Mouse (Mus musculus) splenic B cell, adult 2 months (primary cell): ENCODE data around the gene P2rx3.
A peak's percentile ranks its signal among the peaks of the same experiment; 100 is the strongest.

Experiments used
- DNase-seq: peaks from one replicate; pipeline ENCODE4 v3.0.0-alpha.2; 2011; ENCODE audit warnings: low read depth, low spot score
- H3K27me3 ChIP-seq: 2 replicates; pipeline ENCODE4 v1.6.1; 2012; ENCODE audit warnings: mild to moderate bottlenecking, low read length, moderate library complexity, mixed read lengths; ENCODE audit not compliant: control insufficient read depth, poor library complexity, insufficient read depth, severe bottlenecking
- H3K36me3 ChIP-seq: 2 replicates; pipeline ENCODE4 v1.6.1; 2012; ENCODE audit warnings: mild to moderate bottlenecking, low read length, moderate library complexity, mixed read lengths; ENCODE audit not compliant: control insufficient read depth, poor library complexity, insufficient read depth, severe bottlenecking

P2rx3 gene

GRCm38 (mm10) chr2:85037047-85038026, at the start of gene P2rx3, which contains the start of gene Ssrp1:
P2rx3 (minus strand) TSS chr2:85037462.
Ssrp1 (plus strand) TSS chr2:85037234.
- H3K27me3 ChIP-seq: no peaks in the 10 kb centered on the region
- DNase-seq: peak; percentile 96

GRCm38 (mm10) chr2:85073751-85074150, 36.5 kb upstream of the P2rx3 start:
- DNase-seq: no peak
- H3K36me3 ChIP-seq: no peaks in the 10 kb centered on the region; the same call in 1 of the 2 replicates
- no peaks in the 10 kb centered on the region for H3K27me3 ChIP-seq

More at GRCm38 (mm10) chr2:85037047-85038026, at the start of gene P2rx3, which contains the start of gene Ssrp1:
- peaks cover 9% of the 10 kb centered on the region for H3K36me3 ChIP-seq

GRCm38 (mm10) chr2:85071921-85072320, 34.7 kb upstream of the P2rx3 start:
- H3K36me3 ChIP-seq: no peaks in the 10 kb centered on the region; the same call in 1 of the 2 replicates
- H3K27me3 ChIP-seq: no peaks in the 10 kb centered on the region
- no peak for DNase-seq

GRCm38 (mm10) chr2:85070086-85070485, 32.8 kb upstream of the P2rx3 start:
- H3K27me3 ChIP-seq: no peaks in the 10 kb centered on the region
- no peaks in the 10 kb centered on the region; the same call in 1 of the 2 replicates for H3K36me3 ChIP-seq
- DNase-seq: no peak

- no peaks in the 10 kb centered on the region for H3K27me3 ChIP-seq
- no peak for DNase-seq
- H3K36me3 ChIP-seq: no peaks in the 10 kb centered on the region; the same call in 1 of the 2 replicates
Measured at GRCm38 (mm10) chr2:85068626-85069025, 31.4 kb upstream of the P2rx3 start.

- no peaks in the 10 kb centered on the region; the same call in 1 of the 2 replicates for H3K36me3 ChIP-seq
- DNase-seq: no peak
Measured at GRCm38 (mm10) chr2:85067903-85068625, 30.8 kb upstream of the P2rx3 start.

GRCm38 (mm10) chr2:85066937-85067336, 29.7 kb upstream of the P2rx3 start:
- H3K36me3 ChIP-seq: no peaks in the 10 kb centered on the region; the same call in 1 of the 2 replicates
- DNase-seq: no peak
- no peaks in the 10 kb centered on the region for H3K27me3 ChIP-seq

More at GRCm38 (mm10) chr2:85067903-85068625, 30.8 kb upstream of the P2rx3 start:
- H3K27me3 ChIP-seq: no peaks in the 10 kb centered on the region

- Histone ChIP-seq H3K27me3 (no peaks in the 10 kb centered on the region), H3K36me3 (no peaks in the 10 kb centered on the region)
- no peak for DNase-seq
Measured at GRCm38 (mm10) chr2:85065141-85065875, 28.0 kb upstream of the P2rx3 start.

GRCm38 (mm10) chr2:85061107-85061541, 23.9 kb upstream of the P2rx3 start:
- H3K36me3 ChIP-seq: peaks cover 2% of the 10 kb centered on the region; the same call in 1 of the 2 replicates
- DNase-seq: no peak

GRCm38 (mm10) chr2:85060591-85061060, 23.4 kb upstream of the P2rx3 start:
- no peak for DNase-seq

More at GRCm38 (mm10) chr2:85061107-85061541, 23.9 kb upstream of the P2rx3 start:
- no peaks in the 10 kb centered on the region for H3K27me3 ChIP-seq

GRCm38 (mm10) chr2:85059677-85060076, 22.4 kb upstream of the P2rx3 start:
- Histone ChIP-seq H3K36me3 (peaks cover 2% of the 10 kb centered on the region; the same call in 1 of the 2 replicates), H3K27me3 (no peaks in the 10 kb centered on the region)
- no peak for DNase-seq

More at GRCm38 (mm10) chr2:85060591-85061060, 23.4 kb upstream of the P2rx3 start:
- no peaks in the 10 kb centered on the region for H3K27me3 ChIP-seq
- H3K36me3 ChIP-seq: peaks cover 2% of the 10 kb centered on the region; the same call in 1 of the 2 replicates

- no peak for DNase-seq
- no peaks in the 10 kb centered on the region for H3K27me3 ChIP-seq
Measured at GRCm38 (mm10) chr2:85056711-85057110, 19.4 kb upstream of the P2rx3 start.

GRCm38 (mm10) chr2:85053192-85053816, 16.0 kb upstream of the P2rx3 start:
- no peak for DNase-seq
- no peaks in the 10 kb centered on the region for H3K27me3 ChIP-seq
- no peaks in the 10 kb centered on the region; the same call in 1 of the 2 replicates for H3K36me3 ChIP-seq

More at GRCm38 (mm10) chr2:85056711-85057110, 19.4 kb upstream of the P2rx3 start:
- peaks cover 2% of the 10 kb centered on the region; the same call in 1 of the 2 replicates for H3K36me3 ChIP-seq
